Mouse (Mus musculus) C2C12 (cell line): ENCODE data around the gene B4galnt1. TPM values are rescaled to one million over a fixed set of nuclear protein-coding genes. Genes with fewer than 3 reads are reported as not detected.

Source experiments
- H3K27me3 ChIP-seq: one replicate; pipeline ENCODE4 v1.6.1; 2011; ENCODE audit not compliant: control insufficient read depth, insufficient read depth, insufficient read length
- H3K36me3 ChIP-seq: one replicate; pipeline ENCODE4 v1.6.1; 2011; ENCODE audit not compliant: control insufficient read depth, insufficient read depth
- H3K4me3 ChIP-seq: one replicate; pipeline ENCODE4 v1.5.1; 2011; ENCODE audit warnings: mild to moderate bottlenecking, control low read depth; ENCODE audit not compliant: poor library complexity, insufficient read depth, severe bottlenecking
- H3K79me2 ChIP-seq: one replicate; pipeline ENCODE4 v1.6.1; 2011; ENCODE audit not compliant: control insufficient read depth, insufficient read depth
- H3K79me3 ChIP-seq: one replicate; pipeline ENCODE4 v1.6.1; 2011; ENCODE audit warnings: low read depth, control low read depth
- H3ac ChIP-seq: one replicate; pipeline ENCODE3; 2011; ENCODE audit warnings: low read depth; ENCODE audit not compliant: control insufficient read depth, insufficient read length
- CEBPB ChIP-seq: IDR thresholded peaks from one replicate; pipeline ENCODE4 v1.6.1; 2011; ENCODE audit warnings: low read depth, mild to moderate bottlenecking, control low read depth, moderate library complexity
- CTCF ChIP-seq: IDR thresholded peaks from one replicate; pipeline ENCODE4 v1.5.1; 2011; ENCODE audit not compliant: control insufficient read depth, insufficient read depth, insufficient read length
- FOSL1 ChIP-seq: IDR thresholded peaks from one replicate; pipeline ENCODE4 v1.8.0; 2011; ENCODE audit warnings: mild to moderate bottlenecking, low read length; ENCODE audit not compliant: poor library complexity, insufficient read depth, severe bottlenecking
- MAX ChIP-seq: IDR thresholded peaks from one replicate; pipeline ENCODE4 v1.6.1; 2011; ENCODE audit warnings: mild to moderate bottlenecking, control low read depth
- MYOD1 ChIP-seq: IDR thresholded peaks from one replicate; pipeline ENCODE4 v1.6.1; 2011; ENCODE audit warnings: low read depth; ENCODE audit not compliant: control insufficient read depth, insufficient read length
- MYOG ChIP-seq: IDR thresholded peaks from one replicate; pipeline ENCODE4 v1.6.1; 2011; ENCODE audit not compliant: control insufficient read depth, insufficient read length; ENCODE audit errors: extremely low read depth
- USF1 ChIP-seq: IDR thresholded peaks from one replicate; pipeline ENCODE4 v1.6.1; 2011; ENCODE audit warnings: low read depth, mild to moderate bottlenecking, control low read depth, moderate library complexity
- polyA plus RNA-seq: library from polyadenylated mRNA; unstranded; fragments of >200 nt; fragmentation: generic; extraction: Trizol; gene quantifications from one replicate; pipeline ENCODE4 v1.2.1, GENCODE M21; 2012; ENCODE audit warnings: missing spikeins

The B4galnt1 gene
- polyA plus RNA-seq, 1 experiment, result 23.8 TPM

DNA sequence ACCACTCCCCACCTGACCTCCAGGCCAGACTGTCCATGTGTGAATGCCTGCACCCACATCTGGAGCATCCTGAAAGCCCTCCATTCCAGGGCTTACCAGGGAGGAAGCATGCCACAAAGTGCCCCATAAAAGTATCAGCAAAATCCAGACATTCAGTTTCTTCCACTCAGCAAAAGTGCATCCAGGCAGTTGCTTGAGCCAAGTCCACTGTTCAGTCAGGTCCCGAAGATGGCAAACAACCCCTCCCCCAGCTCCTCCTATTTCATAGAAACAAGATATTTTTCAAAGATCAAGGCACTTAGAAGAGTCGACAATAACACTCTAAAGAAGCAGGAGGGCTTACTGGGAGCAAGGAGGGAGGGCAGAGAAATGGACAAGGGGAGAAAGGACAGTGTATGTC lies 33.5 kb downstream of the B4galnt1 start:
- H3K36me3 ChIP-seq, result peaks cover 42% of the 10 kb centered on the region
- H3K79me2 ChIP-seq, result peaks cover 19% of the 10 kb centered on the region
- H3K4me3 ChIP-seq, result no peak overlapping the region
- H3ac ChIP-seq, result no peak overlapping the region
- H3K79me3 ChIP-seq, result peaks cover 4% of the 10 kb centered on the region
- TF ChIP-seq FOSL1 (no peak), MAX (no peak), USF1 (no peak), CTCF (no peak), MYOG (no peak), MYOD1 (no peak), CEBPB (no peak)
- no peaks in the 10 kb centered on the region for H3K27me3 ChIP-seq

DNA sequence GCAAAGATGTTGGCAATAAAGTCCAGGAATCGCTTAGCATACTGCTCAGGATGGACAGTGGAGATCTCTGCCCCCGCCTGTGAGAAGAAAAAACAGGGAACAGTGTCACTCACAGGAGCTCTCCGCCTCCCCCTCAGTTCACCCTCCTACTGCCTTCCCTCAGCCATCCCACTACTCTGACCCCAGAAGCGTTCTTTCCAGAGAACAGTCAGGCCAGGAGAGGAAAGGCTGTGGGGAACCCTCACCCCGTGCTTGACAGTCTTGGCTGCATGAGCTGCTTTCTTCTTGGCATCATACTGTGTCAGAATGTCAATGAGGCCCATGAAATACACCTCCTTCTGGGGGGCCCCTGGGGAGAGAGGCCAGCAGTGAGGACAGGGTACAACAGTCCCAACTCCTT lies 34.0 kb downstream of the B4galnt1 start:
- no peak overlapping the region for H3ac ChIP-seq
- H3K27me3 ChIP-seq, result no peaks in the 10 kb centered on the region
- H3K4me3 ChIP-seq, result no peak overlapping the region
- peaks cover 19% of the 10 kb centered on the region for H3K79me2 ChIP-seq
- TF ChIP-seq USF1 (no peak), FOSL1 (no peak), CEBPB (no peak), CTCF (no peak), MYOG (no peak), MAX (no peak), MYOD1 (no peak)
- peaks cover 4% of the 10 kb centered on the region for H3K79me3 ChIP-seq
- H3K36me3 ChIP-seq, result peaks cover 46% of the 10 kb centered on the region

DNA sequence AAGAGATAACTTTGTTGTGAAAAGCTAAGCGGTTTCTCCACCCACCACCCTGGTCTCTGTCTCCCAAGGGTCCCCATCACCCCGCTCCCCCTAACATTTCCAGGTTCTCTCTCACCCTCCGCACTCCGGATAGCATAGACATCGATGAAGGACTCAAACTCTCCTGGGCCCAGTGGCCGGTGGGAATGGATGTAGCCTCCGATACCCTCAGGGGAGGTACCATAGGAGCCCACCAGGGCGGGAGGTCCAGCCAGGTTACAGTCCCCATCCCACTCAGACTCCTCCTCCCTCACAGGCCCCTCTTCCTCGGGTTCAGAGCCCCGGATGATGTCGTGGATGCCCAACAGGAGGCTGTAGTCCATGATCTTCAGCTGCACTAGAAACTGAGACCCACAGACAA lies 34.4 kb downstream of the B4galnt1 start:
- Histone ChIP-seq H3ac (no peak overlapping the region), H3K27me3 (no peaks in the 10 kb centered on the region), H3K4me3 (no peak overlapping the region), H3K79me3 (peaks cover 4% of the 10 kb centered on the region), H3K36me3 (peaks cover 48% of the 10 kb centered on the region), H3K79me2 (peaks cover 16% of the 10 kb centered on the region)
- TF ChIP-seq MYOD1 (no peak), MAX (no peak), FOSL1 (no peak), USF1 (no peak), MYOG (no peak), CTCF (no peak), CEBPB (no peak)

DNA sequence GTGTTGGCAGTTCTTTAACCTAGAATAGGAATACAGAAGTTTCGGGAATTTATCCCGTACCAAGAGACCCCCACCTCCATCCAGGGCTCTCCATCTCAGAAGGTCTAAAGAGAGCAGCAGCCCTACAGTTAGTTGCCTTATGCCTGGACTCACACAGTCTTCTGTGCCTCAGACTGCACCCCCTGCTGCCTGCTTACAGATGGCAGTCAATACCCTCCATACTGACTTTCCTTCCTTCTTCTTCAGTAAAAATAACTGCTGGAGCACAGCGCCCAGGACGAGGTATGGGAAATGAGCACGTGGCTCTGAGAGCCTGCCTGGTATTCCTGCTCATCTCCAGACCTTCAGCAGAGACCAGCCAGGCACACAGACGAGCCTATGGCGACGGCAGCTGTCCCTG lies 35.3 kb downstream of the B4galnt1 start:
- Histone ChIP-seq H3ac (no peak overlapping the region), H3K36me3 (peaks cover 56% of the 10 kb centered on the region), H3K79me2 (peaks cover 7% of the 10 kb centered on the region), H3K4me3 (no peak overlapping the region), H3K79me3 (peaks cover 4% of the 10 kb centered on the region), H3K27me3 (no peaks in the 10 kb centered on the region)
- TF ChIP-seq MAX, result no peak
- TF ChIP-seq USF1, result no peak
- TF ChIP-seq FOSL1, result no peak
- no peak for TF ChIP-seq CEBPB
- TF ChIP-seq MYOG, result no peak
- TF ChIP-seq CTCF, result no peak
- TF ChIP-seq MYOD1, result no peak

DNA sequence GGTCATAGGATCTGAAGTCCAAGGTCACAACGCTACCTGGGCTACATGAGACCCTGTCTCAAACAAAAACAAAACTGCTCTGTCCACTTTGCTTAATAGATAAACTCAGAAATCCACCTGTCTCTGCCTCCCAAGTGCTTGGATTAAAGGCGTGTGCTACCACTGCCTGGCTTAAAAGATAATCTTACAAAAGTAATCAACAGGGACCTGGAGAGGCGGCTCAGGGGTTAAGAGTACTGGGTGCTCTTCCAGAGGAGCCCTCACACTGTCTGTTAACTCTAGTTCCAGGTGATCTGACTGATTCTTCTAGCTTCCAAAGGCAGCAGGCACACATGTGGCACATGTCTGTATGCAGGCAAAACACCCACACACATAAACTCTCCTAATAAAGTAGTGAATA lies 38.1 kb downstream of the B4galnt1 start:
- Histone ChIP-seq H3K79me2 (no peaks in the 10 kb centered on the region), H3ac (no peak overlapping the region), H3K36me3 (peaks cover 64% of the 10 kb centered on the region), H3K79me3 (no peaks in the 10 kb centered on the region), H3K4me3 (no peak overlapping the region), H3K27me3 (no peaks in the 10 kb centered on the region)
- TF ChIP-seq USF1 (no peak), MYOD1 (no peak), CTCF (no peak), MAX (no peak), CEBPB (no peak), FOSL1 (no peak), MYOG (no peak)

DNA sequence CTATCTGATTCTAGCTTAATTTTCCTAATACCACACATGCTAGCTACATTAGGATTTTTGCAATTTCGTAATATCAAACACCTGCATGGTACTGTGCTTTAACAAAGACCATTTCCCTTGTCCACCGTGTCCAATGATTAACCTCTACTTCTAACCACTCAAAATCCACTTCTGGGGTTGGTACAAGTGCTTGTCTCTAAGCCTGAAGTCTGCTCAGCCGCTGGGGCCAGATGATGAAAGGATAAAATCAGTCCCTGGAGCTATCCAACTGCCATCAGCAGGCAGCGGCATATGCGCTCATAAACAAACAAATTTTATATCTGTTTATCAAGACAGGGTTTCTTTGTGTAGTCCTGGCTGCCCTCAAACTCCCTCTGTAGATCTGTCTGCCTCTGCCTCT lies 39.6 kb downstream of the B4galnt1 start:
- Histone ChIP-seq H3K4me3 (no peak overlapping the region), H3ac (no peak overlapping the region), H3K36me3 (peaks cover 57% of the 10 kb centered on the region), H3K27me3 (no peaks in the 10 kb centered on the region), H3K79me2 (peaks cover 8% of the 10 kb centered on the region), H3K79me3 (peaks cover 2% of the 10 kb centered on the region)
- TF ChIP-seq MYOG (no peak), MYOD1 (no peak), CEBPB (no peak), MAX (no peak), CTCF (no peak), USF1 (no peak), FOSL1 (no peak)
